Mouse (Mus musculus) heart, postnatal 4 days (tissue): ENCODE data around the gene Mrvi1. TPM values are rescaled to one million over a fixed set of nuclear protein-coding genes. Genes with fewer than 3 reads are reported as not detected.

Experiments used
- DNase-seq: peaks from one replicate; pipeline ENCODE4 v3.0.0; 2021
- total RNA-seq, 2 experiments: library from RNA; stranded (reverse); gene quantifications; 2 replicates each; pipeline ENCODE4 v1.2.3; 2021

The Mrvi1 gene
- total RNA-seq: 10 to 100 TPM; 10.4 to 13.2 TPM

DNA sequence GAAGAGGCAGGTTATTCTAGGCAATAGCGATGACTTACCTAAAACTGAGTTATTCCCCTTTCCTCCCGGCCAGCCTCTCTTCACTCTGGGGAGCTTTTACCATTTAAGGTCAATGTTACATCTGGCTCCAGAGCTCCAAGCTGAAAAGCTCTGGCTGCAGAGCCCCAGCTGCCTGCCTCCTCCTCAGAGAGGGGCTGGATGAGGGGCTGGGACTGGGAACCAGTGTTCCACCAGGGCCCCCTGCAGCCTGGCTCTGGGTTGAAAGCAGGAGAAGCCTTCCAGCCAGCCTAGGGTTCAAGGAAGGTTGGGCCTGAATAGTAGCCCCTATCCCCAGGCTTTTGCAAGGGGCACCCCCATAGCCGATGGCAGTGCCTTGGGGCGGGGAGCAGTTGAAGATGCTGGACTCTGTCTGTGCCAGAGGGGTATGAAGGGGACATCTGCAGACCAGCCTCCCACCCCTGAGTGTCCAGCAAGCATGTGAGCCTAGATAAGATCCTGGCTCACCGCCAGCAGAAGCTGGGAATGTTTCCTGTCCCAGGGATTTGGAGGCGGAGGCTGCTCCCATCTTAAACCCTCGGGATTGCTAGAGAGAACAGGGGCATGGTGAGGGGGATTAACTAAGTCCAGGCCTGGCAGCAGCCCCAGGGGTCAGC is at the start of gene Mrvi1:
Gene Mrvi1, minus strand, starts transcription at position 409 of the 653 bp plus-strand sequence.
- peak; percentile 80 for DNase-seq

DNA sequence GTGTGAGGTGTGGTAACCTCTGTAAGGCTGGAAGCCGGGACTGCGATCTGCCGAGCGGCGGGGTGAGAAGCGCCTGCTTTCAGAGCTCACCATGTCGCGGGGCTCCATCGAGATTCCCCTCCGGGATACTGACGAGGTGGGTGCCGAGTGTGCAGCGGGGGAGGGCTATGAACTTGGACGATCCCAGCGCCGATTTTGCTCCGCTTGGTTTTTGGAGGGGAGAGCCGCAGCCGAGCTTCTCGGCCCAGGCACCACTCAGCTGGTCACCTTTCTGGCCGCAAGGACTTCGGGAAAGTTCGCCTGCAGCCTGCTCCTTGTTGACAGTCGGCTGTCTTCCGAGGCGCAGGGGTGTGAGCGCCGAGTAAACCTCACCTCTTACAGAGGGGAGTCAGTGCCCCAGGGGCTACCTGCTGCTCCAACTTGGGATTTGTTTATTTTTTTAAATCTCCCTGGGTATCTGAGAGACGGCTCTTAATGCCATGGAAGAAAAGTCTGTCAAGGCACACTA is 46.8 kb upstream of the Mrvi1 start:
- no peak for DNase-seq

DNA sequence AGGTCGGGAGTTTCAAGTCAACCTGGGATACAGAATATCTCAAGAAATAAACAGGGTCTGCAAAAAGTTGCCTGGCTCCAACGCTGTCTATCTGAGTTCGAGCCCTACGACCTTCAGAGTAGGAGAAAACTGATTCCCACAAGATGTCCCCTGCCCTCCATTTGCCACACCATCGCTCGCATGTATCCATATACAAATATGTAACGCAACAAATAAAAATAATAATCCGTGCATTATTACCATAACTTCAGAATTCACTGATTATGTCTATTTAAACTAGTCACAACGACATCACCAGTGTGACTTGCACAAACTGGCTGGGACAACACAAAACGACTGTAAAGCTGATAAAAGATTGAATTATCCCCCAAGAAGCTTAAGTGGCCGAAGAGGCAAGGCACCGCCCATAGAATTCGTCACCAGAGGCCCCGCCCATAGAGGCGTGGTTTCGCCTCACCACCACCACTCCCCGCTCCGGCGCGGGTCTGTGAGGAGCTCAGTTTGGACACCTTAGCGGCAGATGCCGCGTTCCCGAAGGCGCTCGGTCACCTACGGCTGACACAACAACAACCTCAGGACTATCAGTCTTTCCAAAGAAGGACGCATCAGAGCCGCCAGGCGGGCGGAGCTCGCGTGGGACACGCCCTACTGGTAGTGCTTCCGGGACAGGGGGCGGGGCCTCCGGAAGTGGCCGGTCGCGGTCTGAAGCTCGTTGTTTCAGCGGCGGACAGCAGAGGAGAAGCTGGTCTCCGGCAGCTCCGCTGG is 46.2 kb upstream of the Mrvi1 start, which contains the start of gene Ctr9:
Gene Ctr9, plus strand, starts transcription at position 671 of the 765 bp plus-strand sequence.
- peak; percentile 95 for DNase-seq

DNA sequence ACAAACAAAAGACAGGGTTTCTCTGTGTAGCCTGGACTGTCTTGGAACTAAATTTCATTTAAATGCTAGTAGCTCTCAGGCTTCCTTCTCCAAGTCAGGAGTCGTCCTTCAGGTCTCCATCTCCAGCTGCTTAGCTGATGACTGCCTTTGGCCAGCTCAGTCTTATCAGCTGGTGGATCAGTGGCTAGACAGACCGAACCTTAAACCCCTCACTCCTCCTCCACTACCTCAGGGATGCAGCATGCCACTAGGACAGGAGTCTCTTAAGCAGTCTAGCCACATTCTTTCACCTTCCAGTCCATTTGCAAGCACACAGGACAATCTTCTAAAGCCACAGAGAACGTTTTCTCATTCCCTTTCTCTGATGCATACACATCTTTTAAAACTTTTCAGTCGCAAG is 42.7 kb upstream of the Mrvi1 start:
- no peak for DNase-seq

DNA sequence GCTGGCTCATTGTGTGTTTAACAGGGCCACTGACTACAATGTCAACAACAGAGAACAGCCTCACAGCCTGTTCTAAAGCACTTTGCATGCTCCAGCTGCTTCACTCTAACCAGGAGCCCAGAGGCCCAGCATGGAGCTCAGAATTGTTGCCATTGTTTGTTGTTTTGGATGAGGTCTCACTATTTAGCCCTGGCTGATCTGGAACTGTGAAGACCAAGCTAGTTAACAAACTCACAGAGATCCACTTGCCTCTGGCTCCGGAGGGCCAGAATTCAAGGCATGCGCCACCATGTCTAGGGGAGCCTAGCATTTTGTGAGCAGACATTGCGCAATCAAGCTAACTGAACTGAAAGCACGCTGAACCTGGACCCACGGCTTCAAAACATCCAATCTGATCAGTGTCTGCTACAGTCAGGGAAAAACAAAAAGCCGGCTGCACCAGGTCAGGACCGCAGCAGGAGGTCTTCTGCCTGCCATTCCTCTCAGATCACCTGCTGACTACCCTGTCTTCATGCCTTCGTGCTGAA is 41.9 kb upstream of the Mrvi1 start:
- DNase-seq: no peak

DNA sequence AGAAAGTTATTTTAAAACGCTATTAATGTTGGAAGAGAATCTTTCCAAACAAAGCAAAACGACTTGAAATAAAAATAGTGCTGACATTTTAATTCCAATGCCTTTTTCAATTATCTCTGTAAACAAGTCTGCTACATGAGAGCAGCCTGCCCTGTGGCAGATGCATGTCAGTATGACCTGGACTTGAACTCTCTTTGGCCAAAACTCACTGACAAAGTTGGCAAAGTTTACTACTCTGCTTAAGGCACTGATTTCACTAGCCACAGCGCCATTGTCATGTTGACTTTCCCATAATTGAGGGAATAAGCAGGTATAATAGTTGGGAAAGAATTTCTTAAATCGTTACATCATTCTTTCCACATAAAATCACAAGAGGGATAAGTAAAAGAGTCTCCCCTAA is 38.6 kb upstream of the Mrvi1 start:
- no peak for DNase-seq

DNA sequence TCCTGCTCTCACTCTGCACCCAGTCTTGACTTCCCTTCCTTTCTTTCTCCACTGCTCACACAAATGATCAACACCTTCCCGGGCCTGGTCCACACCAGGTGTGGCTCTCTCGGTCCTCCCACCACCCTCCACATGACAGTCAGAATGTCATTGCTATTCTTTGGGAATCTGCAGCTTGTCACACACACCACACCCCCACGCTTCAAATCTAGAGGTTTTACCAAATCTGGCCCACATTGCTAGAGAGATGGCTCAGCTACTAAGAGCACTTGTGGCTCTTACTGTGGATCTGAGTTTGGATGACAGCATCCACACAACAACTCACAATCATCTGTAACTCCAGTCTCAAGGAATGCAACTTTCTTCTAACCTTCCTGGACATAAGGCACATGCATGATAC is 34.7 kb upstream of the Mrvi1 start:
- no peak for DNase-seq

DNA sequence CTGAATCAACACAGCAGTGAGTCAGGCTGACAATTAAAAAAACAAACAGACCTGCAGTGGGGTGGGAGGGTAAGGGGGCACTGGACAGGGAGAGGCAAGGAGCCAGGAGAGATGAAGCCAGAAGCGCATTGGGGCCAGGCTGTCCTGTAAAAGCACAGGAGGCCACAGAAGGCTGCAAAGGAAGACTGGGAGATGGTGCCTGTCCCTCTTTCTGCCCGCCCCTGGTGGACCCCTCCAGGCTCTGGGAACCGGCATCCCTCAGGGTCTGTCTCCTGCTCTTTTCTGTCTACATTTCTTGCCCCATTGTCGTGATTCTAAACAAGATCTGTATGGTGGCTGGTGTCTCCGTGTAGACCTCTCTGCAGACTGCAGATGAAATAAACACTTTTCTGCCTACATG is 33.5 kb upstream of the Mrvi1 start:
- DNase-seq: no peak

DNA sequence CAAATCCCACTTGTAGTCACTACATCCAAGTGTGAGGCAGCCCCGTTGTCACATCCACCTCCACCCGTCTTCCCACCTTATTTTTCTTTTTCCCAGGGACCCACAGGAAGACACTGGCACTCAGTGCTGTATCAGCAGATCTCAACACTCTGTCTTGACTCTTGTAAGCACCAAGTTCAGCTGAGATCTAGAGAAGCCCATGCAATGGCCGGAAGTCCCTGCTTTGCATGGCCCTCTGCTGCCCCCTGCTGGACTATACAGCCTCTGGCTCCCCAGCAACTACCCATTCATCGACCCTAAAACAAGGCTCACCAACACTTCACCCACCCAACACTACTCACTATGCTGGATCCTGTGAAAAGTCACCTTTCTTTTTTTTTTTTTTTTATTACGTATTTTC is 32.6 kb upstream of the Mrvi1 start:
- peak; percentile 94 for DNase-seq

DNA sequence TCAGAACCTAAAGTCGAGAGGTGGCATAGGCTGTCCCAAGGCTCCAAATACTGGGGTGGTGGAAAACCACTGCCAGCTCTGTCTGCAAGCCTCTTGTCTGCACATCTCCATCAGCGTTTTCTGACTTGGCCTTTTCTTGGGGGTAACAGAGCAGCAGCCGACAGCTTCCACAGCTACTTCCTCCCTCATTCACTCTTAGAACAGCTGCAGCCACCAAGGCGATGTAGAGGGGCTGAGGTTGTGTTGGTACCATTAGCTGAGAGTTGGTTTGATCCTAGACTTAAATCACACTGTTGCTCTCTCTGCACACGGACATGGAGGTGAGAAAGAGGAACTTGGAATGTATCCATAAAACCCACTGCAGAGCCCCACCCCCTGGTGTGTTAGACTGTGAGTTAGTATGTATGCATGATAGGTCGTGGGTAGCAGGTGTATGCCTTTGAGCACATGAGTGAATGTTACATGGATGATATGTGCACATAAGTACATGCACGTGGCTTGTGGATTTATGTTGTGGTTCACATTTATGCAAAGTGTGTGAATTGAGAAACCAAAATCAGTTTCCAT is 31.9 kb upstream of the Mrvi1 start:
- no peak for DNase-seq

DNA sequence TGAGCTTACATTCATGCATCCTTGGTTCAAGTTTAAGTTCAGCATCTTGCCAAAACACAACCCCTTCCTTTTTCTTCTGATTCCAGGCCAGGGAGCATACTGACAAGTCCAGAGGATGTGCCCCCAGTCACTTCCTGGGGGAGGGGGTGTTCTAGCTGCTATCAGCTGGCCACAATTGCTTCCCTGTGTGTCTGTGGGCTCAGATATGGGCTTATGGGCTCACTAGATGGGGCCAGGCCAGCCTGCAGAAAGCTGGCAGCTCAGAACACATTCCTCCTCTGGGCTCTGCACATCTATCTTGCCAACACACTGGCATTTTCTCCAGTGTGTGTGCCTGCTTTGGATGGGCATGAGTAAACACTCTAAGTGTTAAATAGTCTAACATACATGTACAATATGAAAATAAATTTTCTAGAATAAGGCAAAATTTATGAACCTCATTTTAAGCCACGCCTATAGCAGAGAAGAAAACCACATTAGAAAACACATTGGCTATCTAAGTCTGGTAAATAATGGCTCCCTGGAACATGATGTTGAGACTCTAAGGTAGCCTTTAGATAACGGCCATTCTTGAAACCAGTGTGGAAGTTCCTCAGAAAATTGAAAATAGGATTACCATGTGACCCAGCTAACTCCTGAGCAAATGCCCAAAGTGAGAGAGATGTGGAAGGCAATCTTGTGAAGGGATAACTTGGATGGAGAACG is 22.0 kb upstream of the Mrvi1 start:
- no peak for DNase-seq

DNA sequence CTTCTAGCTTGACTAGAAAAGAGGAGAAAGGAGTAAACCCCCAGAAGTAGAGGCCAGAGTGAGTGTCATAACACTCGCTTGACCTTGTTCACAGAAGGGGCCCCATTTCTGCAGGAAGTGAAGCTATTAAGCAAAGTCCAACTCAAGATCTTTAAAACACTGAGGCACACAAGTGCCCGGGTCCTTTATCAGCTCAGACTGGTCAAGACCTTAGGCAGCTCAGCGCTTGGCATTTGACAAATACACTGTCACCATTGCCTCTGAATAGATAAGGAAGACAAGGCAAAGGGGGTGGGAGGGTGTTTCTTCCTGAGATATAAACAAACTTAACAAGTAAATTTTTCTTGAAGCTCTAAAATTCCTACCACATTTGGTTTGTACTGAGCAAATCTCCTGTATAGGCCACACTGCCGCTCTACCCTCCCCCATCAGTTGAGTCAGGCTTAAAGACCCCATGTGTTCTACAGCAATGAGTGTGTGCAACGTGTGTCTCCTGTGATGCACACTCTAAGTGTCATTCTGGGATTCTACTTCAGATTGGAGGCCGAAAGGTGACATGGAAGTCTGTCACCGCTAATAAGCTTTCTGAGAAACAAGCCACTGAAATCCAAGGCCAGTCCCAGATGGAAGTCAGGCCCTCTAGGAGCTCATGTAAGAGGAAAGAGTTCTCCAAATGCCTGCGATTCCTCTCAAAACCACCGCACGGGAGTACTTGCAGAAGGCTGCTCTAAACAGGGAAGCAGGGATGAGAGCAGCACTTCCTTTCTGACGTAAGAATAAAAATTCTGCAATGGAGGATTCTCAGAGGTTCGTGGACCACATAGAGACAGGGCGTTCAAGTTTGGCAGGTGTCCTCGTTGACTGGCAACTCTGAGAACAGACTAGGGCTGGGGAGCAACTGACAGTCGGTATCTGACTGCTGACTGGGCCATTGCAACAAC is 16.9 kb upstream of the Mrvi1 start:
- DNase-seq: no peak

DNA sequence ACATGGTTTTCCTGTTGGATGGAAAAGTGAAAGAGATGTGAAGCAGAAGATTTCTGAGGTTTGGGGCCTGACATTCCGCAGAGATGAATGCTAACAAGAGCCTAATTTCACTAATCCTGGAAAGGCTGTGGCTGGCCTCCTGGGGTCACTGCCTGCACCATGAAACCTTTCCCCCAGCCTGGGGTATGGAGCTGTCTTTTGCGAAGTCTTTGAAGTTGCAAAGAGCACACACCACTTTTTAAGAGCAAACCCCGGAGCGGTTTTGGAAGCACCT is 8.9 kb upstream of the Mrvi1 start:
- DNase-seq: no peak

DNA sequence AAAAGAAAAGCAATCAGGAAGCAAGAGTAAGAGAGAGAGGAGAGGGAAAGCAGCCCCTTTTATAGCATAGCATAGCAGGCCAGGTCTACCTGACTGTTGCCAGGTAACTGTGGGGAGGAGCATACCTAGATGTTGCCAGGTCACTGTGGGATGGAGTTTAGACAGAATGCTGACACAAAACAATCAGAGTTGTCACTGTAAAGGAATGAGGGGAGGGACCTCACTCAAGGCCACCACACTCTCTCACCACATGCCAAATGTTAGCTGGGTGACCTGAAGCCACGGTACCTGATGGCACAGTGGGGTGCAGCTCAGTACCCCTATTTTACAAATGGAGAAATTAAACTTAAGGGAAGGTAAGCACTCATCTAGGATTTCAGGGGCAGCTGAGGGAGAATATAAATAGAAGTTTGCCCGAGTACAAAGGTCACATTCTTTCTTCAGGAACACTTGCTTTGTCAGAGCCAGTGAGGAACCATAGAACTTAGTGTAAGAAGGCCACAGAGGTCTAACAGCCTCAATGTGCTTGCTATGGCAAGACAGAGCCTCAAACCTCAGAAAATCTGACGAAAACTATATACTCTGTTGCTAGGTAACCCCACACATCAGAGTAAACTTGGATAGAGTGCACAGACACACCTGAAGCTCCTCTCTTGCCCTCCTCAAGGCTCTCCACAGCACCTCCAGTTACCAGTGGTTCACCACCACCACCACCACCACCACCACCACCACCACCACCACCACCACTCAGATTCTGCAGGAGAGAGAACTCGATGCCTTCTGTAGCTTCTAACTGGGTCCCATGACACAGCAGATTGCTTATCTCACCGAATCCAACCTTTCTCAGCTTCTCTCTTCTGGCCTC is 8.3 kb upstream of the Mrvi1 start:
- DNase-seq: no peak

DNA sequence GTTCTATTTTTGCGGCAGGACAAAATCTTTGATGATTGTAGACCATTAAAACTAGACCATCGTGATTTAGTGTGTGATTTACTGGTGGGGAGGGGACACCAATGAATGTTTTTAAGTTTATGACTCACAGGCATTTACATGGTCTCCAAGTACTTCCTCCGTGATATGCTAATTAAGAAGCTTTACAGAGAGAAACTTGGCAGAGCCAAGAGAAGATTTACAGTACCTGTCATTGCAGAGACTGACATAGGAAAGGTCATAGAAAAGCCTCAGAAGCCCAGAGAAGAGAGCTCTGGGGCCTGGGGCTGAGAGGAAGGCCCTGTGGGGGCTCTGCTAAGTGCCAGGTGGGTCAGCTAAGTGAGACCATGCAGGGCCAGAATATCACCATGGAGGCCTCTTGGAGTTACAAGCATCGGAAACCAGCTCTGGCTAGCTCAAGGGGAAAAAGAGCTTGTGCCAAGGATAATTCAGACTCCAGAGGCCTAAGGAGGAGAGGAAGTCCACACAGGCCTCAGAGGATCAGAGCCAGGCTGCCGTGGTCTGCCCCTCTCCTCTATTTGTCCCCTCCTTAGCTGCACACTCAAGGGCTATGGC is 7.1 kb upstream of the Mrvi1 start:
- no peak for DNase-seq

DNA sequence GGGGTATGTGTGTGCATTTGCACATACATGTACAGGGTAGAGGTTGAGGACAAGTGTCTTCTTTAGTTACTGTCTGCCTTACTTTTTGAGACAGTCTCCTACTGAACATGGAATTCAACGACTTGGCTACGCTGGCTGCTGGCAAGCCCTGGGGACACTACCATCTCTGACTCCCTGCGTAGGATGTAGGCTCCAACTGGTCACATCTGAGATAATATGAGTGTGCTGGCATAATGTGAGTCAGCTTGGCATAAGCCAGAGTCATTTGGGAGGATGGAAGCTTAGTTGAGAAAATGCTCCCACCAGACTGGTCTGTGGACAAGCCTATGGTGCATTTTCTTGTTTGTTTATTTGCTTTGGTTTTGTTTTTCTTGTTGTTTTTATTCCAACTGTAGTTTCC is 5.8 kb upstream of the Mrvi1 start:
- no peak for DNase-seq

DNA sequence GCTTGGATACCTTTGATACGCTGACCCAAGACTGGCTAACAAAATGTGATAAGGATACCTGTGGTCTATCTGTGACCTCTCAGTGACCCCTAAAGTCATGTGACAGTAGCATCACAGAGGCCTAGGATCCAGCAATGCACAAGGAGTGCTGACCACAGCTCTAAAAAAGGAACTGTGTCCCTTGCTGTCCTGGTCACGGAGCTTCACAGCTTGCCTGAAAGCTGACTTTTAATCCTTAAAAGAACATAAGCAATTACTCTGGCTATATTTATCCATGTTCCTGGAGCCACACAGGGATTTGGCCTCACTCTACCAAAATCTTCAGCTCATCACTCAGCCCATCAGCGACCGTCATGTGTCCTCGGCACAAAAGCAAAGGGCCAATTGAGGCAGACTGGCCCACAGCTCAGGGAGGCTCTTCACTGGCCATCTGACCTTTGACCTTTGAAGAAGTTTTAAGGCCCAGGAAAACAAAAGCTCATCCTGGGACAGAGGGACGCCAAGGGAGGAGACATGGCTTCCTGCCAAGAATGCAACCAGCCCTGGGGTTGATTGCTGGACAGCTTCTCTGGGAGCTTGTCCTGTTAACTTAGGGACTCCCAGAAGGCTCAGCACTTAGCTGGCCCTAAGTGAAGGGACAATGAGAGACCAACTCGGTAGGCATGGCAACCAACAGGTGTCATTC is 3.5 kb upstream of the Mrvi1 start:
- peak; percentile 45 for DNase-seq

DNA sequence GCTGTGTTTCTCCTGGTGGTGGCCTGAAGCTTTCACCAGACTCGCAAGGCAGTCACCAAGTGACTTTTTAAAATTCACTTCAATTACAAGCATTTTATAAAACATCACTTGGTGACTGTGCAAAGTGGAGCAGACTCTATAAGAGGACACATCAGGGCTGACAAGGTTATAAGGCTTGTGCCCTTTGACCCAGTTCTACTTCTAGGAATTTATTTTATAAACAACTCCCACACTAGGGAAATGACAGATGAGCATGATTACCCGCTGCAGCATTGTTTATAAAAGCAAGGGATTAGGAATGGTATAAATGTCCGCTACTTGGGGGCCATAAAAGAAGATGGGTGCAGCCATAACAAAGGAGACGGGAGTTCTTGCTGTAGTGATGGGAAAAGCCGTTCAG is 1.4 kb upstream of the Mrvi1 start:
- no peak for DNase-seq

DNA sequence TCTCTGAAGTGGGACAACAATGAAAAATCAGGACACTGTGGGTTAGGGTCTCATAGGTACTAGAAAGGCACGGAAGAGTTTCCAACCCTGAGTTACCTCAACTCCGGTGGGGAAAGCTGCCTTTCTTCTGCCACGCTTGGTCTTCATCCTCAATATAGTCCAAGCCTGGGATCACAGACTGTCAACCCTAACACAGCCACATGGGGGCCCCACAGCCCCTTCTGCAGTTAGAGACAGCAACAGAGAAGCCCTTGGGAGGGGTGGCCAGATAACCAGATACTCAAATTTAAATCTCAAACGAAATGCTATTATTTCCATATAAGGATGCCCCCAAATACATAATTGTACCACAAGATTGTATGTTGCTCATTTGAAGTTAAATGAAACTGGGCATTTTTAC is 503 bp upstream of the Mrvi1 start:
- peak; percentile 69 for DNase-seq

DNA sequence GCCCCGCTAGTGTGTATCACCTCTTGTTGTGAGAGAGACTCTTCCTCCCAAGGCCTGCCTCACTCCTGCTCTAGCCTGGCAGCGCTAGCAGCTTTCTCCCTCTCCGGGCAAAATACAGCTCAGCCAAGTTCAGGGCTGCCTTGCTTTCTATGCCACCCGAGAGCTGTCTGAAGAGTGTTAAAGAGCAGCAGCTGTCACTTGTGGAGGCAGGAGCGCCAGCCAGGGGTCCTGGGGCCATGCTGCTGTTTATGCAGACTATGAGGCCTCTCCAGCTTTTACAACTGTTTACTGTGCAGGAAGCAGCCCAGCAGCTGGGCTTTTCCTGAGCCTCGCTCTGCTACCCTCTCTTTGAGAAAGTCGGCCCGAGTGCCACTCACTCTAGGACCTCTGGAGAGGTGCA is 1.2 kb downstream of the Mrvi1 start:
- DNase-seq: peak; percentile 16
